Mouse (Mus musculus): ENCODE measurements around the gene Nmrk2.
"Not testable (repeated sequence)": the region's sequence is repeated elsewhere in the genome, so short reads cannot be mapped to it uniquely, and the experiment has no call there.

The Nmrk2 gene

GRCm38 (mm10) chr10:81201807-81202758 lies at the start of gene Nmrk2:
Nmrk2 (minus strand) TSS chr10:81202051.
- DNase-seq (ENCODE audit: low spot score), result peak; percentile 40

DNA sequence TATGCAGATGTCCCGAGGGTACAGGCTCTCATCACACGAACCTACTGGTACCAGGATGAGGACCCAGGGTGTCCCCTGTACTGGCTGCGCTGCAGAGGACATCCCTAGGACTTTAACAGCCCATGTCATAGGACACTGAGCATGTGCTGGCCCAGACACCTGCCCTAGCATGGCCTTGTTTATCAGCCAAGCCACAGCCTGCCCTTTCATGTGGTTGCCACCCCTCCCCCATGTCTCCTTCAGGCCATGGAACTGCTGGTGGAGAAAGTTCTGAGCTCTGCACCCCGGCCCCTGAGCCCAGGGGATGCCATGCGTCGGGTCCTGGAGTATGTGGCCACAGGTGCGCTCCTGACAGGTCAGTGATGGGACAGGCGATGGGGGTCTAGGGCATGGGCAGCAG lies 47.6 kb upstream of the Nmrk2 start:
- DNase-seq (ENCODE audit: low spot score), result no peak

GRCm38 (mm10) chr10:81247804-81248203 lies 46.0 kb upstream of the Nmrk2 start:
- DNase-seq (ENCODE audit: low spot score), result no peak

- DNase-seq (ENCODE audit: low spot score), result no peak
These were observed 43.3 kb upstream of the Nmrk2 start for GRCm38 (mm10) chr10:81245166-81245565.

DNA sequence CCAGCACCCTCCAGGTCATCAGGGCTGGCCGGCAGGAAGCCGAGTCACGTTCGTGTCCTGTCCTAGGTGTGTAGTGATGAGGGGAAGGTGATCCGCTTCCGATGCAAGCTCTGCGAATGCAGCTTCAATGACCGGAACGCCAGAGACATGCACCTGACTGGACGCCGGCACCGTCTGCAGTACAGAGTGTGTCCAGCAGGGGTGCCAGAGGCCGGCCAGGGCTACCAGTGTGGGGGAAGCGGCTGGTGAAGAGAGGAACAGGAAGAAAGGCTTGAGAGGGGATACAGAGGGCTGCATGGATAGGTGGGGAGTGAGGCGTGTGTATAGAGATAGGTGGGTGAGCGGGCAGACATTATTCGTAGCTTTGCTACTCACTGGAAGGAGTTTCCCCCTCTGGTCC lies 42.7 kb upstream of the Nmrk2 start:
- peak; percentile 93 for DNase-seq (ENCODE audit: low spot score)

- DNase-seq (ENCODE audit: low spot score), result no peak
These were observed 42.3 kb upstream of the Nmrk2 start for GRCm38 (mm10) chr10:81244146-81244545.

DNA sequence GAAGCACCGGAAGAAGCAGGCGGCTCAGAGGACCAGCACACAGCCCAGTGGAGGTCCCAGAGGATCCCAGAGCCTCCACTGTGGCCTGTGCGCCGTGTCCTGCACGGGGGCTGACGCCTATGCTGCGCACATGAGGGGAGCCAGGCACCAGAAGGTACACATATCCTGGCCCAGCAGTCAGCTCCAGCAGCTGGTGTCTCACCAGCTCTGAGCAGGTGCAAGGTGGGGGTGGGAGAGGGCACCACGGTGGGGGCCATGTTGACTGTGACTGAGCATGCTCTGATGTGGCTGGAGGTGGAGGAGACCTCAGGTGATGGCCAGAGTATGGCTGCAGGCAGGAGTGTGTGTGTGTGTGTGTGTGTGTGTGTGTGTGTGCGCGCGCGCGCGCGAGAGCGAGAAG lies 40.2 kb upstream of the Nmrk2 start:
- DNase-seq (ENCODE audit: low spot score), result no peak

GRCm38 (mm10) chr10:81240876-81241275 lies 39.0 kb upstream of the Nmrk2 start:
- DNase-seq (ENCODE audit: low spot score), result peak; percentile 81

DNA sequence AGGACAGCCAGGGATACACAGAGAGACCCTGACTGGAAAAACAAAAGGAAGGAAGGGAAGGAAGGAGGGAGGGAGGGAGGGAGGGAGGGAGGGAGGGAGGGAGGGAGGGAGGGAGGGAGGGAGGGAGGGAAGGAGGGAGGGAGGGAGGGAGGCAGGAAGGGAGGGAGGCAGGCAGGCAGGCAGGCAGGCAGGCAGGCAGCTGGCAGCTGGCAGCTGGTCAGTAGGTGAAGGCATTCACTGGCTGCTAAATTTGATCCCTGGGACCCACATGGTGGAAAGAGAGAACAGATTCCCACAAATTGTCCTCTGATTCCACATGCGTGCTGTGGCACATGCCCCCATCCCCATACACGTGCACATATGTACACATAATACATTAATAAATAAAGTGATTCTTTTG lies 36.8 kb upstream of the Nmrk2 start:
- DNase-seq (ENCODE audit: low spot score), result no peak

DNA sequence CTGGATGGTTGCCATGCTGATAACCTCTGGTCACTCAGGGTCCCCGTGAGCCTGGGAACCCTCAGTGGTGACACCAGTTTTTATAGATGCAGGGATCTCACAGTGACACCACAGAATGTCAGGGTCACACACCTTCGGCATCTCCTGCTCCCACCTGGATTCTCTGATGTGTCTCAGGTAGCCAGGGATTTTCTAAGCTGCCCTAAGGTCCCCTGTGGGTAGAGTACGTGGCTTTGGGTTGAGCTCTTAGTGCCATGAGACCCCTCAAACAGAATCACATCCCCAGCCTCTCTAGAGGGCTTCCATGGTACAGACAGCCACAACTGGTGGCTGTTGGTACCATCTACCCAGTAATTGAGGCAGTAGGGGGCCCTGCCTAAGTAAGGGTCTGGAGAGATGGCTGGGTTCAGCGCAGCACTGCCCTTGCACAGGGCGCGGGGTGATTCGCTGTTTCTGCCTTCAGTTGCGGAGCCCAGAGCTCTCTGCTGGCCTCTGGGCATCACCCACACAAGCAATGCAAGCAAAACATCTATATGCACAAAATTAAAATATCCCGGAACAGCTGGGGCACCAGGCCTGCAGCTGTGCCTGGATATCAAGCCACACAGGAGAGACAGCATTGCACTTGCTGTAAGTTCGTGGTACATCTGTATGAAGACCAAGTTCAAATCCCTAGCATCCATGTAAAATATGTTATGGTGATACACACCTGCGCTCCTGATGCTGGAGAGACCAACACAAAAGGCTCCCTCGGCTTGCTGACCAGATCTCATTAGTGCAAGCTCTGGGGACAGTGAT lies 34.8 kb upstream of the Nmrk2 start:
- DNase-seq (ENCODE audit: low spot score), result no peak

GRCm38 (mm10) chr10:81234206-81234605 lies 32.4 kb upstream of the Nmrk2 start:
- DNase-seq (ENCODE audit: low spot score), result no peak

- no peak for DNase-seq (ENCODE audit: low spot score)
These were observed 31.4 kb upstream of the Nmrk2 start for GRCm38 (mm10) chr10:81233226-81233585.

- peak; percentile 98 for DNase-seq (ENCODE audit: low spot score)
These were observed 30.9 kb upstream of the Nmrk2 start, which contains the start of gene Zfr2 for GRCm38 (mm10) chr10:81232580-81233225. Zfr2 (plus strand) TSS chr10:81233155.

- DNase-seq (ENCODE audit: low spot score), result no peak
These were observed 29.6 kb upstream of the Nmrk2 start for GRCm38 (mm10) chr10:81231436-81231835.

GRCm38 (mm10) chr10:81230438-81231332 lies 28.8 kb upstream of the Nmrk2 start, which contains the start of gene Atcay:
Atcay (minus strand) TSS chr10:81230833.
- no peak for DNase-seq (ENCODE audit: low spot score)

- no peak for DNase-seq (ENCODE audit: low spot score)
These were observed 28.0 kb upstream of the Nmrk2 start for GRCm38 (mm10) chr10:81229735-81230437.

- not testable (repeated sequence) for DNase-seq (ENCODE audit: low spot score)
These were observed 21.9 kb upstream of the Nmrk2 start for GRCm38 (mm10) chr10:81223731-81224130.

DNA sequence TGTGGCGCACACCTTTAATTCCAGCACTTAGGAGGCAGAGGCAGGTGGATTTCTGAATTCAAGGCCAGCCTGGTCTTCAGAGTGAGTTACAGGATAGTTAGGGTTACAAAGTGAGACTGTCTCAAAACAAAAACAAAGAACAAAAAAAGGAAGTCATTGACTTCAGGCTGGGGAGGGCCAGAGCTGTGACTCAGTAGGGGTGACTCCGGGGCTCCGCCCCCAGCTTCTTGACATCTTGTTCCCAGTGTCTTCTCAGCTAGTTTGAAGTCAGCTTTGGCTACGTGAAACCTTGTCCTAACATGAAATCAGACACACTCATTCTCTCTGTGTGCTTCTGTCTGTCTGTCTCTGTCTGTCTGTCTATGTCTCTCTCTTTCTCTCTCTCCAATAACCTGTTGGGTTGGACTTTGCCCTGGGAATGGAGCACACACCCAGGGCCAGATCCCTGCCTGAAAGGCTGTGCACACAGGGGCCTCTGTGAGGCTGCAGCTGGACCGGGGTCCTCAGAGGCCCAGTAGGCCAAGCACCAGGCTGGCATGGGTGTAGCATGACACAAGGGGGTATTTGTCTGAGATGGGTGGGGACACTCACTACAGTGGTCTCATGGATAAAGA lies 19.7 kb upstream of the Nmrk2 start:
- DNase-seq (ENCODE audit: low spot score), result no peak

DNA sequence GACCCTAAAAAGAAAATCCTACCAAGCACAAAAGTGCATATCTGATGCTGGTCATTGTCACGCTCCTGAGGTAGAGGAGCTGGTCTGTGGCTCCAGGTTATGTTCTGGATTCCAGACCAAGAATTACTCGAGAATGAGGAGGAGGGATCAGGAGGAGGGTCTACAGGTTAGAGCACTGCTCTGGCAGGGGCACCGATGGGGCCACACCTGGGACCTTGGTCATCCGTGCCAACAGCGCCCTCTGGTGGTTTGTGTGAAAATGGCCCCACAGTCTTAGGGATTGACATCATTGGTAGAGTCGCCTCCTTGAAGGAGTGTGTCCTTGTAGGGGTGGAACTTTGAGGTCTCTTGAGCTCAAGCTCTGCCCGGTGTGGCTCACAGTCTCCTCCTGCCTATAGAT lies 16.1 kb upstream of the Nmrk2 start:
- DNase-seq (ENCODE audit: low spot score), result peak; percentile 89

DNA sequence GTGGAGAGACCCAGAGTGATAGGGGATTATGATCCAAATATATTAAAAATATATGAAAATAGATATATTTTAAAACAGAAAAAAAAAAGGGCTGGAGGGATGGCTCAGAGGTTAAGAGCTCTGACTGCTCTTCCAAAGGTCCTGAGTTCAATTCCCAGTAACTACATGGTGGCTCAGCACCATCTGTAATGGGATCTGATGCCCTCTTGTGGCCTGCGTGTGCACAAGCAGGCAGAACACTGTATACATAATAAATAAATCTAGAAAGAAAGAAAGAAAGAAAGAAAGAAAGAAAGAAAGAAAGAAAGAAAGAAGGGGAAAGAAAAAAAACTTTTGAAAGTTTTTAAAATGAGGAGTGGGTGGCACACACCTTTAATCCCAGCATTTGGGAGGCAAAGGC lies 15.4 kb upstream of the Nmrk2 start:
- not testable (repeated sequence) for DNase-seq (ENCODE audit: low spot score)

Data from testis, postnatal 10 days (tissue).